Mouse (Mus musculus): ENCODE results near the gene Ifi206. TPM values are rescaled to one million over a fixed set of nuclear protein-coding genes. Genes with fewer than 3 reads are reported as not detected.

The Ifi206 gene
- polyA plus RNA-seq, 2 experiments: 0.13 to 0.28 TPM

DNA sequence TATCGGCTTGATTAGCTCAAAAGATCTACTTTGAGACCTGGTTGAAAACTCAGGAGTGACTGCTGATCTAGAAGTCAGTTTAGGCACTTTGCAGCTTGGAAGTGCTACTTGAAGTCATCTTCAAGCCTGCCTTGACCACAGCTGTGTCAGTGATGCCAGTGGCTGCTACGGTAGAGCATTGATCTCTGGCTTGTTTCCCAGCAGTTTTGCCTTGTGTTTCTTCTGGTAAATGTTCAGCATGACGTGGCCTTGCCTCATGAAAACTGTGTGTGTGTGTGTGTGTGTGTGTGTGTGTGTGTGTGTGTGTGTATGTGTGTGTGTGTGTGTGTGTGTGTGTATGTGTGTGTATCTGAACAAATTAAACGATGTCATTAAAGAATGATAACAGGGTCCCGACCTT, 34.1 kb downstream of the Ifi206 start:
- no peaks in the 10 kb centered on the region for H3K9me3 ChIP-seq (ENCODE audit: control insufficient read depth, low read length)
- H3K27ac ChIP-seq: no peak overlapping the region
- H3K4me1 ChIP-seq (replicated peaks; ENCODE audit: control insufficient read depth in 2 of 2, insufficient read depth in 2 of 2, low read length in 1 of 2): no peaks in the 10 kb centered on the region
- ATAC-seq (ENCODE audit: insufficient read depth) (no peak), DNase-seq (ENCODE audit: low read depth in 3 of 3, low spot score in 3 of 3) (no peak)
- H3K9ac ChIP-seq (replicated peaks): no peak overlapping the region
- H3K4me2 ChIP-seq (ENCODE audit: low read depth): no peak overlapping the region
- no peaks in the 10 kb centered on the region for H3K27me3 ChIP-seq (ENCODE audit: control insufficient read depth, insufficient read depth, low read length)
- TF ChIP-seq EP300 (IDR thresholded peaks at IDR 0.05; ENCODE audit: low read depth) (no peak), CTCF (IDR thresholded peaks at IDR 0.05; ENCODE audit: low read depth) (no peak)
- no peaks in the 10 kb centered on the region for H3K36me3 ChIP-seq (replicated peaks; ENCODE audit: control insufficient read depth, insufficient read depth, low read depth)
- H3K4me3 ChIP-seq (ENCODE audit: insufficient read depth in 1 of 2, low read depth in 2 of 2, low read length in 2 of 2): no peak overlapping the region
- 82% methylated on average over 5 of the region's 5 CpGs for WGBS (ENCODE audit: insufficient replicate concordance)

DNA sequence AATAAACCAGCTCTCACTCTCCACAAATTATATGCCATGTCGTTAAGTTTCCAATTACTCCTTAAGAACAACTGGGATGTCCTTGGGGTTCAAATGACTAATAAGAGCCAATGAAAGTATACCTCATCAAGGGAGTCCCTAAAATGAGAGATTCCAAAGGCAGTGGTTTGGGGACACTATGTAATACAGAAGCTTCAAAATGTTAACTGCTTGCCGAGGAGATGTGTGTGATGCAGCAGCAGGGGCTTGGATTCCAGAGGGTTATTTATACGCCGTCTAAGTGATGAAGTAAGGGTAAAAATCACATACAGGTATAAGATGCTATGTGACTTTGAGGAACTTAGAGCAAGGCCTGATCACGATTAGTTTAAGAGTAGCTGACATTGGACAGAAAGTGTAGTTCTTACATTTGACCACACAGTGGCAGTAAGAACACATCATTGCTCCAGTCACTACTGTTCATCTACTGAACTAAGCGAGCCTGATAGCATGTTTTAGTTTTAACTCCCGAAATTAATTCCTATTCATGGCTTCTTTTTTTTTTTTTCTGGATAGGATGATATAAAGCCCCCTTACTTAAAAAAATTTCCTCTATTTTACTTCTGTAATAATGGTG, 34.6 kb downstream of the Ifi206 start:
- H3K4me3 ChIP-seq (ENCODE audit: insufficient read depth in 1 of 2, low read depth in 2 of 2, low read length in 2 of 2): no peak overlapping the region
- TF ChIP-seq EP300 (IDR thresholded peaks at IDR 0.05; ENCODE audit: low read depth) (no peak), CTCF (IDR thresholded peaks at IDR 0.05; ENCODE audit: low read depth) (peak; percentile 67)
- no peak overlapping the region for H3K9ac ChIP-seq (replicated peaks)
- H3K27ac ChIP-seq: no peak overlapping the region
- no peak overlapping the region for H3K4me2 ChIP-seq (ENCODE audit: low read depth)
- H3K27me3 ChIP-seq (ENCODE audit: control insufficient read depth, insufficient read depth, low read length): no peaks in the 10 kb centered on the region
- no peaks in the 10 kb centered on the region for H3K36me3 ChIP-seq (replicated peaks; ENCODE audit: control insufficient read depth, insufficient read depth, low read depth)
- H3K4me1 ChIP-seq (replicated peaks; ENCODE audit: control insufficient read depth in 2 of 2, insufficient read depth in 2 of 2, low read length in 1 of 2): no peaks in the 10 kb centered on the region
- ATAC-seq (ENCODE audit: insufficient read depth): no peak
- no peaks in the 10 kb centered on the region for H3K9me3 ChIP-seq (ENCODE audit: control insufficient read depth, low read length)
- DNase-seq (ENCODE audit: low read depth in 3 of 3, low spot score in 3 of 3): peak in 2 of 3 experiments; percentile 13 to 14
- 44% methylated on average over 7 of the region's 7 CpGs for WGBS (ENCODE audit: insufficient replicate concordance)

DNA sequence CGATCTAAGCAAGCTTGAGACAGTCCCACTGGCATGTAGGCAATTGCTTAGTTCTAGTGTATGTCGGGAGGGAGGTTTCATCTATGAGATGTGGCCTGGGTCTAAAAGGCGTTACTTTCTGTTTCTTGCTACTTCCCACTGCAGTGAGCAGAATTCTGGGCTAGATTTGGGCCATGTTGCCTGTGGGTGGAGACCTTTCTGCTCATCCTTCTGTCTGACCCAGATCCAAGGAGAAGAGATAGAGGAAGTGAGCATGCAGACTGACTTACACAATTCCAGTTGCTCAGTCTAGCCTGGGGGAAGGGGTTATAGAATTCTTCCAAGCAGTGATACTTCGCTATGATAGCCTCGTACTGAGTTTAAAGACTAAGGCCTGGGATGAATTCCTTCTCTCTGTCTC, 39.2 kb downstream of the Ifi206 start:
- Histone ChIP-seq H3K4me2 (ENCODE audit: low read depth) (no peak overlapping the region), H3K27me3 (ENCODE audit: control insufficient read depth, insufficient read depth, low read length) (no peaks in the 10 kb centered on the region), H3K9me3 (ENCODE audit: control insufficient read depth, low read length) (no peaks in the 10 kb centered on the region), H3K9ac (replicated peaks) (no peak overlapping the region), H3K36me3 (replicated peaks; ENCODE audit: control insufficient read depth, insufficient read depth, low read depth) (no peaks in the 10 kb centered on the region), H3K27ac (no peak overlapping the region), H3K4me1 (replicated peaks; ENCODE audit: control insufficient read depth in 2 of 2, insufficient read depth in 2 of 2, low read length in 1 of 2) (no peaks in the 10 kb centered on the region), H3K4me3 (ENCODE audit: insufficient read depth in 1 of 2, low read depth in 2 of 2, low read length in 2 of 2) (no peak overlapping the region)
- ATAC-seq (ENCODE audit: insufficient read depth): peak; percentile 11; the same call in 1 of the 2 replicates
- no peak for DNase-seq (ENCODE audit: low read depth in 3 of 3, low spot score in 3 of 3)
- WGBS (ENCODE audit: insufficient replicate concordance): 61% methylated on average over 5 of the region's 5 CpGs
- TF ChIP-seq EP300 (IDR thresholded peaks at IDR 0.05; ENCODE audit: low read depth): no peak
- no peak for TF ChIP-seq CTCF (IDR thresholded peaks at IDR 0.05; ENCODE audit: low read depth)

GRCm38 (mm10) chr1:173450621-173451020, 40.2 kb downstream of the Ifi206 start:
- Histone ChIP-seq H3K27me3 (ENCODE audit: control insufficient read depth, insufficient read depth, low read length) (no peaks in the 10 kb centered on the region), H3K4me2 (ENCODE audit: low read depth) (no peak overlapping the region), H3K27ac (no peak overlapping the region), H3K9ac (replicated peaks) (no peak overlapping the region), H3K9me3 (ENCODE audit: control insufficient read depth, low read length) (no peaks in the 10 kb centered on the region), H3K4me1 (replicated peaks; ENCODE audit: control insufficient read depth in 2 of 2, insufficient read depth in 2 of 2, low read length in 1 of 2) (no peaks in the 10 kb centered on the region), H3K36me3 (replicated peaks; ENCODE audit: control insufficient read depth, insufficient read depth, low read depth) (no peaks in the 10 kb centered on the region), H3K4me3 (ENCODE audit: insufficient read depth in 1 of 2, low read depth in 2 of 2, low read length in 2 of 2) (no peak overlapping the region)
- no peak for DNase-seq (ENCODE audit: low read depth in 3 of 3, low spot score in 3 of 3)
- no peak for ATAC-seq (ENCODE audit: insufficient read depth)
- TF ChIP-seq CTCF (IDR thresholded peaks at IDR 0.05; ENCODE audit: low read depth) (no peak), EP300 (IDR thresholded peaks at IDR 0.05; ENCODE audit: low read depth) (no peak)
- 76% methylated on average over 4 of the region's 4 CpGs for WGBS (ENCODE audit: insufficient replicate concordance)

DNA sequence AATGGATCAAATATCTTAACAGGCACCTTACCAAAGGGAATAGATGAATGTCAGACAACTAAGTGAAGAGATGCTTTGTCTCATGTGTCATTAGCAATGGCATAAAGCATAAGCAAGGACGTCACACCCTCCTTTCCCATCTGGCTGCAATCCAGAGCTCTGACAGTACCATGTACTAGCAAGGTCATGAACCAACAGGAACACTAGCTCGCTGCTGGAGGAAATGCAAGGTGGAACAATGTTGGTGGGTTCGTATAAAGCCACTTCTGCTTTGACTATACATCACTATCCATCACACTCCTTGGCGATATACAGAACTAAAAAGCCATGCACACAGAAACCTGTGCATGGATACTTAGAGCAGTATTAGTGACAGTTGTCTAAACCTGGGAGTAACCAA, 43.8 kb downstream of the Ifi206 start:
- no peaks in the 10 kb centered on the region for H3K4me1 ChIP-seq (replicated peaks; ENCODE audit: control insufficient read depth in 2 of 2, insufficient read depth in 2 of 2, low read length in 1 of 2)
- H3K9ac ChIP-seq (replicated peaks): no peak overlapping the region
- H3K27ac ChIP-seq: no peak overlapping the region
- H3K9me3 ChIP-seq (ENCODE audit: control insufficient read depth, low read length): no peaks in the 10 kb centered on the region
- ATAC-seq (ENCODE audit: insufficient read depth) (no peak), DNase-seq (ENCODE audit: low read depth in 3 of 3, low spot score in 3 of 3) (no peak)
- no peaks in the 10 kb centered on the region for H3K36me3 ChIP-seq (replicated peaks; ENCODE audit: control insufficient read depth, insufficient read depth, low read depth)
- WGBS (ENCODE audit: insufficient replicate concordance): 41% methylated on average over 4 of the region's 4 CpGs
- no peak overlapping the region for H3K4me3 ChIP-seq (ENCODE audit: insufficient read depth in 1 of 2, low read depth in 2 of 2, low read length in 2 of 2)
- no peaks in the 10 kb centered on the region for H3K27me3 ChIP-seq (ENCODE audit: control insufficient read depth, insufficient read depth, low read length)
- no peak overlapping the region for H3K4me2 ChIP-seq (ENCODE audit: low read depth)
- no peak for TF ChIP-seq EP300 (IDR thresholded peaks at IDR 0.05; ENCODE audit: low read depth)
- no peak for TF ChIP-seq CTCF (IDR thresholded peaks at IDR 0.05; ENCODE audit: low read depth)
